Mouse (Mus musculus) urinary bladder, postnatal 10 days (tissue): Measurements from ENCODE around the gene Hist2h2be.
"Not testable (repeated sequence)": the region's sequence is repeated elsewhere in the genome, so short reads cannot be mapped to it uniquely, and the experiment has no call there.

ENCODE experiments used
- DNase-seq: peaks from one replicate; pipeline ENCODE4 v3.0.0; 2022; ENCODE audit warnings: low spot score

The Hist2h2be gene

DNA sequence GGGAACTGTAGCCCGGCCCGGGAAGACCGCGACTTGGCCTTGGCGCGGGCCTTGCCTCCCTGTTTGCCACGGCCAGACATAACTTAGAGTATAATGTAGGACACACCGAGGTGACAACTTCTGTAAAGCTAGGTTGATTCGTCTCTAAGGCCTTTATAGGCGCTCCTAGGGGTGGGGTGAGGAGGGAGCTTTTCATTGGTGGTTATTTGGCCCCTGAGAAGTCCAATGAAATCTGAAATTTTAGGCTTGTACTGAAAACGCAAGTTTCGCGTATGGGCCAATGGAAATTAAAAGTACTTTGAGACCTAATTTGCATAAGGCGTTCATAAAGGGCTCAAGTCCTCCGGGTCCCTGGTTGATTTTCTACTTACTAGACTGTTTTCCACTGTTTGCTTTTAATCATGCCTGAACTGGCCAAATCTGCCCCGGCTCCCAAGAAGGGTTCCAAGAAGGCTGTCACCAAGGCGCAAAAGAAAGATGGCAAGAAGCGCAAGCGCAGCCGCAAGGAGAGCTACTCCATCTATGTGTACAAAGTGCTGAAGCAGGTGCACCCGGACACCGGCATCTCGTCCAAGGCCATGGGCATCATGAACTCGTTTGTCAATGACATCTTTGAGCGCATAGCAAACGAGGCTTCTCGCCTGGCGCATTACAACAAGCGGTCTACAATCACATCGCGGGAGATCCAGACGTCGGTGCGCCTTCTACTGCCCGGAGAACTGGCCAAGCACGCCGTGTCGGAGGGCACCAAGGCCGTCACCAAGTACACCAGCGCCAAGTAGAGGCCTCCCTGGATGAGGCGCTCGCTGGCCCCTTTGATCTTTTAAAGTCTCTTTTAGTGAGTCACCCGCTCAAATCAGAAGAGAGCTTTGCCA lies at the start of gene Hist2h2be, which contains the start of gene Hist2h2ac:
Gene Hist2h2be (plus strand): TSS at position 355 of the 875 bp plus-strand sequence.
Gene Hist2h2ac (minus strand): TSS at position 116 of the 875 bp plus-strand sequence.
- peak; percentile 17 for DNase-seq

GRCm38 (mm10) chr3:96171583-96172196 lies 49.2 kb upstream of the Hist2h2be start:
- no peak for DNase-seq

DNA sequence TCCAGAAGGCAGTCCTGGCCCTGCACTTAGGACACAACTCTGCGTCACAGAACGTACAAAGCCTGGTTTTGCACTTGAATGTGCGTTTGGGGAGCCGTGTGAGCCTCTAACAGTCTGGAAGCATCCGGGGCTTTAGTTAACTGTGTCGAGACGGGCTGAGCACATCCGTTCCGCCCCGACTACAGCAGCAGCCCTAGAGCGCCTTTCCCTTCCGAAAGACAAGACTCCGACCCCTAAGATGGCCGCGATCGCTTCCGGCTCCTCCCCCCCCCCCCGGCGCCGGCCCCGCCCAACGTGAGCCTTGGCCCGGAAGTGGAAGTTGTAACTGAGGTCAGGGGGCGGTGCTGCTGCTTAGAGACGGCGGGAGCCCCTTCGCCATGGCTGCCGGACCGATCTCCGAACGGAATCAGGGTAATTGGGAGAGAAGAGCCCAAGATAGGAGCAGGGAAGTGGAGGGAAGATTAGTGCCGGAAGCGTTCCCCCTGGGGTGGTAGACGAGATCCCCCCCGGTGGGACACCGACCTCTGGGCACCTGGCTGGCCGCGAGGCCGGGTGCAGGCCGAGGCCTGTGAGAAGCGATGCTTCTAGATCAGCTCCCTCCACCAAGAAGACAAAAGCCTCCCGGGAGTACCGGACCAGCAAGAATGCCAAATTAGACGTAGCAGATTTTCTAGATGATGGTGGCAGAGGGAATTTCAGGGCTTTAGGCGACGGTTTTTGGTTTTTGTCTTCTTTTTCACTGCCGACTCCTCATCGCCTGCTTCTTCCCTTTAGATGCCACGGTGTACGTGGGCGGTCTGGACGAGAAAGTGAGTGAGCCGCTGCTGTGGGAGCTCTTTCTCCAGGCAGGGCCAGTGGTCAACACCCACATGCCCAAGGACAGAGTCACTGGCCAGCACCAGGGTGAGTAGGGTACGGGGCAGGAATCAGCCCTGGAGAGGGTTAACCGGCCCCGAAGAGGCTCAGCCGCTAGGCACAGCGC lies 48.4 kb upstream of the Hist2h2be start, which contains the start of gene Sf3b4:
Gene Sf3b4 (plus strand): TSS at position 136 of the 982 bp plus-strand sequence.
- no peak for DNase-seq

DNA sequence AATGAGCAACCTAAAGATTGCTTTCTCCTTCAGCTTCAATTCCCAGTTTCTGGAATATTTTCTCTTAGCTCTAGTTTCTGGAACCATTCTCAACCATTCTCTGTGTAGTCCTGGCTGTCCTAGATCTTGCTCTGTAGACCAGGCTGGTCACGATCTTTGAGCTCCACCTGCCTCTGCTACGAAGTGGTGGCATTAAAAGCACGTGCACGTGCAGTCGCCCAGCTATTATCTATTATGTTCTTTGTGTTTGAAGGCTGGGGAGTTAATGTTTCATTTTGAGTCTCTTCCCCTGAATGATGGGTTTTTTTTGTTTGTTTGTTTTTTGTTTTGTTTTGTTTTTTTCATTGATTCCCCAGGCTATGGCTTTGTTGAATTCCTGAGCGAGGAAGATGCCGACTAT lies 47.7 kb upstream of the Hist2h2be start:
- no peak for DNase-seq

- DNase-seq, result not testable (repeated sequence)
Observed at GRCm38 (mm10) chr3:96174042-96174441, 46.9 kb upstream of the Hist2h2be start.

- DNase-seq, result no peak
Observed at GRCm38 (mm10) chr3:96175251-96175650, 45.7 kb upstream of the Hist2h2be start.

DNA sequence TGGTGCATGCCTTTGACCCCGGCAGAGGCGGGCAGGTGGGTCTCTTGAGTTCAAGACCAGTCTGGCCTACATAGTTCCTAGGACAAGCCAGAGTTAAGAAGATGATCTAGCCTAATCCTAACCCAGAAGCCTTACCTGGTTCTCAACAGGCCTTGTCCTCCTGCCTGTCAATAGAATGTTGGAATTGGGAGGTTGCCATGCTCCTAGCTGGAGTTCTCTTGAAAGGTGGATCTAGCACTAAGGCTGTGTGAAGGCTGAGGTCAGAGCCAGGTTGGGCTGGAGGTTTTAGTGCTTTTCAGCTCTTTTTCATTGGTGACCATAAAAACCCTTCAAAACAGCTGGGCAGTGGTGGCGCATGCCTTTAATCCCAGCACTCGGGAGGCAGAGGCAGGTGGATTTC lies 42.5 kb upstream of the Hist2h2be start:
- no peak for DNase-seq

DNA sequence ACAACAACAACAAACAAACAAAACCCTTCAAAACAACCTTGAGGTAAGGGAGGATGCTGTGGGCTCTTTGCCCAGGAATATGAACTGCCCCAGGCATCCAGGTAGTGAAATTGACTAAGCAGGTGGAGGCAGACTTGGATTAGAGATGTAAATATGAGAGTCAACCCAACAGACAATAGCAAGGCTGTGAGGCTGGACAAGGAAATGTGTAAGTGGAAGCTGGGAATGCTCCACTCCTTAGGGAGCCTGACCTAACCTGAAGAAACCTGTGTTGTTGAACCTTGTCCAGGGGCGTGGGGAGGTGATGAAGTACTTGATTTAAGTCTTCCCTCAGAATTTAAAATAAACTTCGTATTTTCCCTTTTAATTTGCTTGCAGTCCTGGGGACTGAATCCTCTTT lies 42.0 kb upstream of the Hist2h2be start:
- no peak for DNase-seq

GRCm38 (mm10) chr3:96179531-96179930 lies 41.4 kb upstream of the Hist2h2be start:
- DNase-seq, result no peak

DNA sequence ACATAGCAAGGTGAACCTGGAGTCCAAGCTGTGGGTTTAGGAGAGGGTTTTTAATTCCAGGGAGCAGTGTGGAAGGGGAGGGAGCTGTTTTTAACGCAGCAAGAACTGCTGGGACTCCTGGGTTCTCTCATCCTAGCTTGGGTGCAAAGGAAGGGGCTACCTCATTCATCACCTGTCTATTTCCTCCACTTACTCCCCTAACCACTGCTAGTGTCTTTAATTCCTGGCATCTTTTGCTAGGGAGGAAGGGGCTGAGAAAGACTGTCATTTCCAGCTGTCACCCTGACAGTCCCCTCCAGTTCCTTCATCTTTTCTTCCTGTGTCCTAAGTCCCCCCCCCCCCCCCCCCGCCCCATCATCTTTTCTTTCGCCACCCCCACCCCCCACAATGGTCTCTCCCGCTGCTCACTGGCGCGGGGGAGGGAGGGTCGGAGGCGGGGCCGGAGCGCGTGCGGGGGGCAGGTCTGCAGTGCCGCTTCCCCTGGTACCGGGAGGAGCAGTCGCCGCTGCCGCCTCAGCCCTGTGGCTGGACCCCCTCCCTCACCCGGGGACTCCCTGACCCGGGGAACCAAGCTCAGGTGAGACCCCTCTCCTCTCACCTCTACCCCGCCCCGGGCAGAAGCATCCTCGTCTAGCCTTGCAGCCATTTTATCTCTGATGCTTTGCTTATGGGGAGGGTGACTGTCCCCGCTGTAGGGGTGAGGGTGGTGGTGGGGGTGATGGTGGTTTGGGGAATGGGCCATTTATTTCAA lies 40.0 kb upstream of the Hist2h2be start, which contains the start of gene Sv2a:
Gene Sv2a (plus strand): TSS at position 425 of the 751 bp plus-strand sequence.
- no peak for DNase-seq

DNA sequence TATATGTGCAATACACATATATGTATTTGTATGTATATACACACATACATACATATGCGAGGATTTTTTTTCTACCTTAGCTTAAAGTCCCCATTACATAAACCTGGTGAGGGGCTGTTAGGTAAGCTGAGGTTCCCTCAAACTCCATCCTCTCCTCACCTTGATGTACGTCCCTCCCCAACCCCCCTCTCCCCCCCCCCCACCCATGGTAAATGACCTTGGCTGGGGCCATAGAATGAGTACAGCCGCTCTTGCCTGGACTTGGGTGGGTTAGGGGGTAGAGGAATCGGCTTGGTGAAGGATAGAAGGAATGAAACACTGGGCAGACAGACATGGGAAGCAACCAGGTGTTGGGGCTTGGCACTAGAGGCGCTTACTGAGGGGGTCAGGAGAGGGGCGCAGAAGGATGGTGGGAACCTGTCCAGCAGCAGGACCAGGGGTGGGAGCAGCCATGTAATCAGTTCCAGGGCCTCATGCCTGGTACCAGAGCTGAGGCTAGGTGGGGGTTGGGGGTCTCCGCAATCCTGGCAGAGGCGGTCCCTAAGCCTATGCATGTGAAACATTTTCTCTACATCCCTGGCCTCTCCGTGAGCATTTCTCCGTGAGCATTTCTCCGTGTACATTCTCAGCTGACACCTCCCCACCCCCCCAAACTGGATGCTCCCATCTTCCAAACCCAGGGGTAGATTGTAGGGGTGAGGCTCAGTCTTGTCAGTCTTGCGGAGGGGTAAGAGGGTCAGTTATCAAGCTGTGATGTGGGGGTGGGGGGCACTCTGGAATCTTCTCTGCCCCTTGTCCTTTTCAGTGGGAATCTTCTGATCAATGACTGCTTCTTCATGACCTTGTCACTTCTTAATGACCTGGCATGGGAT lies 39.2 kb upstream of the Hist2h2be start:
- no peak for DNase-seq

- no peak for DNase-seq
Observed at GRCm38 (mm10) chr3:96182382-96182776, 38.5 kb upstream of the Hist2h2be start.

- DNase-seq, result no peak
Observed at GRCm38 (mm10) chr3:96192977-96193376, 27.9 kb upstream of the Hist2h2be start.

DNA sequence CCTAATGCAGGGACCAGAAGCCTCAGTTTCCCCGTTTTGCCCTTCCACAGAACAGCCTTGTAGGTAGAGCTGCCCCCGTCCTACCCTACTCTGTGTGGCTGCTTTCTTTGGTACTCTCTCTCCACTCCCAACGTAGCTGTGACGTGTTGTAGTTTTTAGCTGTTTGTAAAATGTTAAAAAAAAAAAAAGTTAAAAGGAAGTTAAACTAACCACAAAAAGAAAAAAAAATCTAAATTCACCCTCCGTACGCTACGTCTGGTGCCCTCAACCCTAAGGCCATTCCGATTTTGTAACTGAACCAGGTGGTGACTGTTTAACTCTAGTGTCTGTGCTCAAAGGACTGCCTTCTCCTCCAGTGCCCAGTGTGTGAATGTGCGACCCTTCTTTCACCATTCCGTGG lies 26.0 kb upstream of the Hist2h2be start:
- DNase-seq, result no peak

DNA sequence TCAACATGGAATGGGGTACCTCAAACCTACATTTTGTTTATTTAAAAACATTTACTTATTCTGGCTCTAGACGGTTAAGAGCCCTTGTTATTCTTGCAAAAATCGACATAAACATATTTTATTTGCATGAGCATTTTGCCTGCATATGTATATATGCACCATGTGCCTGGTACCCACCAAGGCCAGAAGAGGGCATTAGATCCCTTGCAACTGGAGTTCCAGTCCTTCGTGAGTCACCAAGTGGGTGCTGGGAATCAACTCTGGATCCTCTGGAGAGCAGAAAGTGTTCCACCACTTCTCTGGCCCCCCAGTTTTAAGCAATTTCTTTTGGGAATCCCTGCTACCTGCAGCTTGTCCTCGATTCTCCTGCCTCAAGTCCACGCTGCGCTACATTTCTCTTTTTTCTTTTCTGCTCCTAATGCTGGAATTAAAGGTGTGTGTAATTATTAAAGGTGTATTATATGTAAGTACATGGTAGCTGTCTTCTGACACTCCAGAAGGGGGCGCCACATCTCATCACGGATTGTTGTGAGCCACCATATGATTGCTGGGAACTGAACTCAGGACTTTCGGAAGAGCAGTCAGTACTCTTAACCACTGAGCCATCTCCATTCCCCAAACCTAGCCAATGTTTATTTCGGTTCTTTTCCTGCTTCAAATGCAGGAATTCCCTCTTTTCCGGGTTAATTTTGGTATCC lies 25.2 kb upstream of the Hist2h2be start:
- DNase-seq, result no peak

GRCm38 (mm10) chr3:96196437-96197128 lies 24.3 kb upstream of the Hist2h2be start:
- DNase-seq, result no peak

DNA sequence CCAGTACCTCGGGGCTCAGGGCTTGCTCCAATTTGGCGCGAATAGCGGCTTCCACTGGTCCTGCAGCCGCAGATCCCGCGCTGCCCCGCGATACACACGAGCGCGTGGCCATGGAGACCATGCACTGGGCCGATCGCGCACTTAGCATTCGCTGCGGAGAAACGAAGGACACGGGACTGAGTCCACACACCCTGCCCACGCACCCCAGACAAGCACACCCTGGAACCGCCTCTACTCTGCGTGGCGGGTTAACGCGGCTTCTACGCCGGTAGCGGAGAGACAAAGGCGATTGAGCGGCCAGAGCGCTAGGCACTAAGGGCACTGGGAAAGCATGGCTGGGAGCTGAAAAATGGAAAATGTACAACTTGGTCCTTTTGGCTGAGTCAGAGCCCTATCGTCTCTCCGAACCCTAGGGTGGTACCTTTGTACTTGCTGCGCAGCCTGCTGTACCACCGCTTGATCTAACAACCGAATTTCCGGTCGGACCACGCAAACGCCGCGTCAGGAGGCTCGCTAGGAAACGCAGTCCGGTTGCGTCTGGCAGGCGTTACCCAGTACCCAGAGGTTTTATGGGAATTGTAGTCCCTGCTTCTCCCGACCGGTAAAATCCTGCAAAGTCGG lies 23.7 kb upstream of the Hist2h2be start:
- DNase-seq, result peak; percentile 52

DNA sequence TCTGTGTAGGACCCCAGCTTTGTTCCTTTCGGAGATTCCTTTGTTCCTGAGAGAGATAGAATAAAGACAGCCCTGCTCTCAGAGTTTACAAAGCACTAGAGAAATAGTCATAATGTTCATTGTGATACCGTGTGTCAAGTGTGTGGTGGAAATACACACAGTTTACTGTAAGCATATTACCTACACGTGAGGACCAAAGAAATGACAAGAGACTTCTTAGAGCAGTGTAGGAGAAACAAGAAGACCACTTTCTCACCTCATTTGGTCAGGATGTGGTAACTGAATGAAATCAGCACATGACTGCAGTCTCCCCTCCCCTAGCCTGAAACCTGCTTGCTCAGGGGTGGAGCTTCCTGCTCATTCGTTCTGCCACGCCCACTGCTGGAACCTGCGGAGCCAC lies 22.7 kb upstream of the Hist2h2be start:
- no peak for DNase-seq
